Mouse (Mus musculus) liver, embryonic 12.5 days (tissue): Measurements from ENCODE around the gene Ngp. TPM values are rescaled to one million over a fixed set of nuclear protein-coding genes. Genes with fewer than 3 reads are reported as not detected.

Experiments
- ATAC-seq: fragments of 200-750 bp; cut with Nextera tagmentation; 2 replicates; pipeline ENCODE4 v1.8.0; 2017; ENCODE audit warnings: moderate number of reproducible peaks, mild to moderate bottlenecking, moderate library complexity
- H3K27ac ChIP-seq: fragments of 300-500 bp; sonication (generic); 2 replicates; pipeline ENCODE4 v1.5.1; 2016; ENCODE audit warnings: mild to moderate bottlenecking
- H3K27me3 ChIP-seq: fragments of 300-500 bp; sonication (generic); replicated peaks from 2 replicates; pipeline ENCODE4 v1.6.1; 2016; ENCODE audit warnings: mild to moderate bottlenecking, moderate library complexity
- H3K36me3 ChIP-seq: fragments of 300-500 bp; sonication (generic); 2 replicates; pipeline ENCODE4 v1.6.1; 2016; ENCODE audit warnings: mild to moderate bottlenecking, moderate library complexity
- H3K4me1 ChIP-seq: fragments of 300-500 bp; sonication (generic); 2 replicates; pipeline ENCODE4 v1.6.1; 2016
- H3K4me2 ChIP-seq: fragments of 300-500 bp; sonication (generic); 2 replicates; pipeline ENCODE4 v1.6.1; 2016; ENCODE audit warnings: mild to moderate bottlenecking, moderate library complexity
- H3K4me3 ChIP-seq: fragments of 300-500 bp; sonication (generic); 2 replicates; pipeline ENCODE4 v1.5.1; 2016; ENCODE audit warnings: mild to moderate bottlenecking, moderate library complexity
- H3K9ac ChIP-seq: fragments of 300-500 bp; sonication (generic); 2 replicates; pipeline ENCODE4 v1.6.1; 2016; ENCODE audit warnings: mild to moderate bottlenecking, moderate library complexity
- H3K9me3 ChIP-seq: fragments of 300-500 bp; sonication (generic); replicated peaks from 2 replicates; pipeline ENCODE4 v1.6.1; 2016; ENCODE audit warnings: mild to moderate bottlenecking, moderate library complexity
- WGBS: fragments of 180-500 bp; shearing (Covaris S2); methylation state at CpG from one replicate; pipeline ENCODE4 v1.1.7; 2016; ENCODE audit not compliant: insufficient replicate concordance; 5-methylcytosine and 5-hydroxymethylcytosine counted together
- polyA plus RNA-seq: library from polyadenylated mRNA; unstranded; fragments of >200 nt; fragmentation: Nextera tagmentation; extraction: Ambion mirVana; gene quantifications from 2 replicates; pipeline ENCODE4 v1.2.1, GENCODE M21; 2016

Ngp gene
- polyA plus RNA-seq, 1 experiment from 2014 or later = 38.3 TPM

DNA sequence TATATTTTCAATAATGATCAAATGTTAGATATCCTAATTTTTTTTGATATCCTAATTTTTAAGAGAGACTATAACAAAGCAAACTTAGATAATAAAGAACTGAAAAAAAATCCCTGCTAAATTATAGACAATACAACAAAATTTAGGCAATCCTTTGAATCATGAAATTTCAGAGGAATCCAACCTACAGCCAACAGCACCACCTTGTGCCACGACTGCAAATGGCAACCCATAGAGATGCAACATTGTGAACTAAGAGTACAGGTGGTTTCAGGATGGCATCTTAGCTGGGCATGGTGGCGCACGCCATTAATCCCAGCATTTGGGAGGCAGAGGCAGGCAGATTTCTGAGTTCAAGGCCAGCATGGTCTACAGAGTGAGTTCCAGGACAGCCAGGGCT, 46.6 kb downstream of the Ngp start:
- no peak overlapping the region for H3K27ac ChIP-seq
- ATAC-seq = no peak
- 70% methylated on average over 3 of the region's 3 CpGs for WGBS
- no peaks in the 10 kb centered on the region for H3K27me3 ChIP-seq
- H3K4me1 ChIP-seq = peaks cover 27% of the 10 kb centered on the region
- H3K9ac ChIP-seq = no peak overlapping the region
- H3K4me3 ChIP-seq = no peak overlapping the region
- H3K4me2 ChIP-seq = no peak overlapping the region
- no peaks in the 10 kb centered on the region for H3K9me3 ChIP-seq
- H3K36me3 ChIP-seq = no peaks in the 10 kb centered on the region

Other genes with a start within 250 kb of the Ngp start
- gene Cspg5, start 176.0 kb upstream of the Ngp start, polyA plus RNA-seq = 0.19 and 0.31 TPM in 2 replicates
- gene Elp6, start 114.6 kb upstream of the Ngp start, polyA plus RNA-seq = 14.1 and 16.5 TPM in 2 replicates
- gene Scap, start 86.5 kb upstream of the Ngp start, polyA plus RNA-seq = 28.6 and 28.7 TPM in 2 replicates
- 5.9 and 7.4 TPM in 2 replicates for gene Ptpn23, start 11.5 kb upstream of the Ngp start, polyA plus RNA-seq
- 3.6 and 3.8 TPM in 2 replicates for gene Klhl18, start 56.9 kb downstream of the Ngp start, polyA plus RNA-seq
- gene Kif9, start 57.2 kb downstream of the Ngp start, polyA plus RNA-seq = 0.26 and 0.39 TPM in 2 replicates
- 18.6 and 20.4 TPM in 2 replicates for gene Setd2, start 112.8 kb downstream of the Ngp start, polyA plus RNA-seq
- gene Nradd, start 204.7 kb downstream of the Ngp start, polyA plus RNA-seq = 5.3 and 6.7 TPM in 2 replicates
- 4.7 and 4.9 TPM in 2 replicates for gene Nbeal2, start 234.4 kb downstream of the Ngp start, polyA plus RNA-seq
- gene Ccdc12, start 236.8 kb downstream of the Ngp start, polyA plus RNA-seq = 103 and 105 TPM in 2 replicates